Mouse (Mus musculus) cerebellum, postnatal 10 days (tissue): ENCODE data around the gene Gm11060.

Experiments
- DNase-seq, 2 experiments: peaks; one replicate each; pipeline ENCODE4 v3.0.0; 2021; ENCODE audit warnings: mixed read lengths in 2 of 2

Gene Gm11060

GRCm38 (mm10) chr2:105122216-105122615 lies 30.4 kb downstream of the Gm11060 start:
- no peak for DNase-seq

GRCm38 (mm10) chr2:105122886-105123285 lies 31.1 kb downstream of the Gm11060 start:
- peak; percentile 32 to 47 for DNase-seq

GRCm38 (mm10) chr2:105123431-105123830 lies 31.6 kb downstream of the Gm11060 start:
- DNase-seq = no peak

GRCm38 (mm10) chr2:105123881-105124280 lies 32.1 kb downstream of the Gm11060 start:
- no peak for DNase-seq

GRCm38 (mm10) chr2:105124391-105124790 lies 32.6 kb downstream of the Gm11060 start:
- DNase-seq = no peak

GRCm38 (mm10) chr2:105125205-105125604 lies 33.4 kb downstream of the Gm11060 start:
- no peak for DNase-seq

- no peak for DNase-seq
Measured at GRCm38 (mm10) chr2:105125641-105126040, 33.8 kb downstream of the Gm11060 start.

GRCm38 (mm10) chr2:105126279-105126678 lies 34.5 kb downstream of the Gm11060 start, which contains the start of gene Wt1:
Gene Wt1 (plus strand): TSS chr2:105126529.
- DNase-seq = peak; percentile 30 to 37

- DNase-seq = peak; percentile 34 to 40
Measured at GRCm38 (mm10) chr2:105126691-105127530, 35.1 kb downstream of the Gm11060 start.

GRCm38 (mm10) chr2:105127531-105128480 lies 36.0 kb downstream of the Gm11060 start:
- DNase-seq = peak in 1 of 2 experiments; percentile 43

- peak in 1 of 2 experiments; percentile 42 for DNase-seq
Measured at GRCm38 (mm10) chr2:105128564-105128963, 36.7 kb downstream of the Gm11060 start.

GRCm38 (mm10) chr2:105130351-105131060 lies 38.7 kb downstream of the Gm11060 start:
- DNase-seq = peak; percentile 23 to 34

GRCm38 (mm10) chr2:105131061-105131810 lies 39.4 kb downstream of the Gm11060 start:
- no peak for DNase-seq

- DNase-seq = no peak
Measured at GRCm38 (mm10) chr2:105131811-105132100, 39.9 kb downstream of the Gm11060 start.

GRCm38 (mm10) chr2:105132300-105132699 lies 40.5 kb downstream of the Gm11060 start:
- DNase-seq = no peak

- DNase-seq = no peak
Measured at GRCm38 (mm10) chr2:105132933-105133795, 41.3 kb downstream of the Gm11060 start.

- DNase-seq = peak; percentile 31 to 45
Measured at GRCm38 (mm10) chr2:105134296-105134695, 42.5 kb downstream of the Gm11060 start.

GRCm38 (mm10) chr2:105139471-105139870 lies 47.7 kb downstream of the Gm11060 start:
- no peak for DNase-seq

- no peak for DNase-seq
Measured at GRCm38 (mm10) chr2:105141371-105141770, 49.6 kb downstream of the Gm11060 start.
